Mouse (Mus musculus): Measurements from ENCODE around the gene Snai3. TPM values are rescaled to one million over a fixed set of nuclear protein-coding genes. Genes with fewer than 3 reads are reported as not detected.

The Snai3 gene
- polyA plus RNA-seq, 1 experiment from 2014 or later, result 2.3 TPM

GRCm38 (mm10) chr8:122437708-122438331 lies 22.7 kb downstream of the Snai3 start:
- no peaks in the 10 kb centered on the region; the same call in 1 of the 2 replicates for H3K9me3 ChIP-seq (replicated peaks)
- H3K36me3 ChIP-seq, result peaks cover 54% of the 10 kb centered on the region
- H3K27me3 ChIP-seq (replicated peaks), result no peaks in the 10 kb centered on the region
- H3K27ac ChIP-seq (ENCODE audit: poor library complexity, severe bottlenecking), result peak overlapping the region; percentile 56; the same call in 1 of the 2 replicates
- H3K9ac ChIP-seq, result 0 out of 2 replicates have a peak overlapping the region, but pooled peaks have one; percentile 30
- no peak for ATAC-seq (ENCODE audit: insufficient number of reproducible peaks, low FRiP score)
- WGBS, result 84% methylated on average over 13 of the region's 13 CpGs
- H3K4me3 ChIP-seq, result no peak overlapping the region
- H3K4me1 ChIP-seq (replicated peaks), result peaks cover 23% of the 10 kb centered on the region
- H3K4me2 ChIP-seq, result peak overlapping the region; percentile 29; the same call in 1 of the 2 replicates

DNA sequence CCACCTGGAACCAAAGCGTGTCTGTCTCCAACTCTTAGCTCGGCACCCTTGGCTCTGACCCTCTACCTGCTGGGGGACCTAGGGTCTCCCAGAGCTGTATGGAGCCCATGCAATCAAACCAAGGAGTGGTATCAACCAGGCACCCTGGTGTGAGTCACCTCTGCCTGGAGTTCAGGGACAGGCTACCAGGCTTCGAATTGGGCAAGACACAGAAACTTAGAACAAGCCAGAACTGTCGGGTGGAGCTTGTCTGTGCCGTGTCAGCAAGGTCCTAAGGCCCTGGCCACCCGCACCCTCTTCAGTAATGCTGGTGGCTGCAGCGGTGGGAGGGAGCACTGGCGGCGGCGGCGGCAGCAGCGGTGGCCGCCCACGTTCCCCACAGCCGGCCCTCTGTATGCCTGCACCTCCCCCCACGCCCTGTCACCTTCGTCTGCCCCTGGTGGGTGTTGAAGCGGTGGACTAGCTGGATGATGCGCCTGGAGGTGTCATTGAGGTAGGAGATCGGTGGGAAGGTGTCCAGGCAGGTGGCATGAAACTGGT lies 23.9 kb downstream of the Snai3 start:
- WGBS, result 76% methylated on average over 20 of the region's 20 CpGs
- Histone ChIP-seq H3K9me3 (replicated peaks) (no peaks in the 10 kb centered on the region; the same call in 1 of the 2 replicates), H3K4me2 (no peak overlapping the region), H3K27ac (ENCODE audit: poor library complexity, severe bottlenecking) (no peak overlapping the region), H3K9ac (no peak overlapping the region), H3K4me1 (replicated peaks) (peaks cover 26% of the 10 kb centered on the region), H3K27me3 (replicated peaks) (no peaks in the 10 kb centered on the region), H3K4me3 (no peak overlapping the region), H3K36me3 (peaks cover 54% of the 10 kb centered on the region)
- no peak for ATAC-seq (ENCODE audit: insufficient number of reproducible peaks, low FRiP score)

DNA sequence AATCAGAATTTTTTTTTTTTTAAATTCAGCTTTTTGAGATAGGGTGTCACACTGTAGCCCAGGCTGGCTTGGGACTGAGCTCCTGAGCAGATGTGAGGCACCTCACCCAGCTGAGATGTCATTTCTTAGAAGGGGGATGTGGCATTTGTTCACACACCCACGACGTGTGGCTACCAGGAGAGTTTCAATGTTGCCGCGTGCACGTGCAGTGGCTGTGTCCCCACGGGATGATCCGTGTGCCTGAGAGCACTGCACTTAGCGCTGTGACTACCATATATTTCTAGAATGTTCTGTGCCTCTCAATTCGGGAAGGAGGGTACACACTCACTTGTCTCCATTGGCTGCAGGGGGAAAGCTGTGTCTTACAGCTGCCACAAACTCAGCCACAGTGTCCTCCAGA lies 24.4 kb downstream of the Snai3 start:
- 90% methylated on average over 9 of the region's 9 CpGs for WGBS
- Histone ChIP-seq H3K4me2 (no peak overlapping the region), H3K27ac (ENCODE audit: poor library complexity, severe bottlenecking) (no peak overlapping the region), H3K4me1 (replicated peaks) (peaks cover 31% of the 10 kb centered on the region), H3K36me3 (peaks cover 54% of the 10 kb centered on the region), H3K9me3 (replicated peaks) (no peaks in the 10 kb centered on the region; the same call in 1 of the 2 replicates), H3K4me3 (no peak overlapping the region), H3K9ac (no peak overlapping the region), H3K27me3 (replicated peaks) (no peaks in the 10 kb centered on the region)
- no peak for ATAC-seq (ENCODE audit: insufficient number of reproducible peaks, low FRiP score)

DNA sequence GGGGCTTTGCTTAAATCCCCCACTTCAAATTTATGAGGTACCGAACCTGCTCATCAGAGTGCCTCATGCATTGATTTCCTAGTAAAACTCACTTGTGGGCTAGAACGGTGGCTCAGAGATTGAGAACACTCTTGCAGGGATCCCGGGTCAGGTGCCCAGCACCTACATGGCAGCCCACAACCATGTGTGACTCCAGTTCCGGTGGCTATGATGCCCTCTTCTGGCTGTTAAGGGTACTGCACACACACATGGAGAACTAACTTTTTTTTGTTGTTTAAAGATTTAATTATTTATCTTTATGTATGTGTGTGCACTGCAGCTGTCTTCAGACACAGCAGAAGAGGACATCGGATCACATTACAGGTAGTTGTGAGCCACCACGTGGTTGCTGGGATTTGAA lies 25.2 kb downstream of the Snai3 start:
- WGBS, result 84% methylated on average over 6 of the region's 6 CpGs
- H3K9ac ChIP-seq, result no peak overlapping the region
- no peak overlapping the region for H3K4me3 ChIP-seq
- no peak for ATAC-seq (ENCODE audit: insufficient number of reproducible peaks, low FRiP score)
- peaks cover 54% of the 10 kb centered on the region for H3K36me3 ChIP-seq
- H3K4me2 ChIP-seq, result no peak overlapping the region
- peaks cover 35% of the 10 kb centered on the region for H3K4me1 ChIP-seq (replicated peaks)
- no peaks in the 10 kb centered on the region for H3K27me3 ChIP-seq (replicated peaks)
- H3K9me3 ChIP-seq (replicated peaks), result no peaks in the 10 kb centered on the region; the same call in 1 of the 2 replicates
- H3K27ac ChIP-seq (ENCODE audit: poor library complexity, severe bottlenecking), result no peak overlapping the region

DNA sequence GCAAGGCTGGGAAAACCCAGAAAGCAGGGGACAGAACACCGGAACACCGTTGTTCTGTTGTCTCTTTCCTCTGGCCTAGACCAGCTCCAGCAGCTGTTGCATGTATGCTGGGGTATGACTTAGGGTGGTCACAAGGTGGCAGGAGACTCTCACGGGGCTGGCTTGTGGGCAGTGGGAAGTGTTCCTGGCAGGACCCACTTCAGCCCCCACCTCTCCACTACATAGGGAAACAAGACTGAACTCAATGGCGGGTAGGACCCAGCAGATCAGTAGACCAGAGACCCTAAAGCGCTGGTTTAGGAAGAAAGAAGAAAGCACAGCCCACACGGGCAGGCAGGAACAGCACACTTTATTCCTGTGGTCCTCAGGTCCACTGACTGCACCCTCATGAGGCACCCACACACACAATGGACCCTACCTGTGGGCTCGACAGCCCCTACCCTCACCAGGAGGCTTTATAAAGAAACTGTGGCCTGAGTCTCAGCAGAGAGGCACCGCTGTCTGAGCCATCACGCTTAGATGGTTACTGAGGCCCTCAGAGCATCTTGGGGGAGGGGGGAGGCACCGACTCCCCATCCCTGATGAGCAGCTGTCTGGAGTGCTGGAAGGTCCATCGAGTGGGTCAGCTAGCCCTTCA lies 27.1 kb downstream of the Snai3 start:
- peaks cover 33% of the 10 kb centered on the region for H3K4me1 ChIP-seq (replicated peaks)
- peaks cover 37% of the 10 kb centered on the region for H3K36me3 ChIP-seq
- ATAC-seq (ENCODE audit: insufficient number of reproducible peaks, low FRiP score), result peak; percentile 20
- H3K27me3 ChIP-seq (replicated peaks), result no peaks in the 10 kb centered on the region
- H3K27ac ChIP-seq (ENCODE audit: poor library complexity, severe bottlenecking), result peak overlapping the region; percentile 59; the same call in 1 of the 2 replicates
- H3K4me3 ChIP-seq, result no peak overlapping the region
- H3K4me2 ChIP-seq, result peak overlapping the region; percentile 91
- peak overlapping the region; percentile 84 for H3K9ac ChIP-seq
- no peaks in the 10 kb centered on the region; the same call in 1 of the 2 replicates for H3K9me3 ChIP-seq (replicated peaks)
- WGBS, result 64% methylated on average over 11 of the region's 11 CpGs

GRCm38 (mm10) chr8:122432443-122433268 lies 27.9 kb downstream of the Snai3 start, which contains the start of gene Cyba:
Gene Cyba (minus strand): TSS chr8:122432930.
- peak; percentile 84 for ATAC-seq (ENCODE audit: insufficient number of reproducible peaks, low FRiP score)
- Histone ChIP-seq H3K36me3 (peaks cover 35% of the 10 kb centered on the region), H3K27me3 (replicated peaks) (no peaks in the 10 kb centered on the region), H3K9me3 (replicated peaks) (no peaks in the 10 kb centered on the region; the same call in 1 of the 2 replicates), H3K4me1 (replicated peaks) (peaks cover 26% of the 10 kb centered on the region), H3K4me3 (peak within 1 kb of the TSS; percentile 63), H3K27ac (ENCODE audit: poor library complexity, severe bottlenecking) (peak within 1 kb of the TSS; percentile 59), H3K4me2 (peak within 1 kb of the TSS; percentile 91), H3K9ac (peak within 1 kb of the TSS; percentile 84)
- WGBS, result 4% methylated on average over 45 of the region's 45 CpGs

GRCm38 (mm10) chr8:122431694-122432442 lies 28.7 kb downstream of the Snai3 start:
- Histone ChIP-seq H3K27me3 (replicated peaks) (no peaks in the 10 kb centered on the region), H3K9ac (peak overlapping the region; percentile 84), H3K9me3 (replicated peaks) (no peaks in the 10 kb centered on the region; the same call in 1 of the 2 replicates), H3K27ac (ENCODE audit: poor library complexity, severe bottlenecking) (peak overlapping the region; percentile 59), H3K4me2 (peak overlapping the region; percentile 91), H3K36me3 (peaks cover 30% of the 10 kb centered on the region), H3K4me1 (replicated peaks) (peaks cover 24% of the 10 kb centered on the region), H3K4me3 (peak overlapping the region; percentile 63)
- ATAC-seq (ENCODE audit: insufficient number of reproducible peaks, low FRiP score), result 0 out of 2 replicates have a peak, but pooled peaks have one; percentile 9
- 26% methylated on average over 18 of the region's 18 CpGs for WGBS

DNA sequence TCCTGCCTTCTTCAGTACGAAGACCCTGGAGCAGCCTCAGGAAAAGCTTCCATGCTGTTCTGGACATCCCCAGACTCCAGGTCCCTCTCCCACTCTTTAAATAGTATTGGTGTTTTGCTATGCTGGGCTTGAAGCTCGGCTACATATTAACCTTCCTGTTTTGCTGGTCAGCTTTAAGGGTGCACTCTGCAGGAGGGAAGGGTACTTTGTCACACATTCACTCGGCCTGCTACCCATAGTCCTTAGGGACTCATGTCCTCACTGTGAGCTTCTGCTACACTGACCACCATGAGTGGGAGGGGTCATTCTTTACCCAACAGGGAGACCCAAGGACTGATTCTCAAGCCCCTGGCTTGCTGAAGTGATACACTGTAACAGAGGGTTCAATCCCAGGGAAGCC lies 29.9 kb downstream of the Snai3 start:
- Histone ChIP-seq H3K27me3 (replicated peaks) (no peaks in the 10 kb centered on the region), H3K4me1 (replicated peaks) (peaks cover 24% of the 10 kb centered on the region), H3K4me3 (no peak overlapping the region), H3K4me2 (no peak overlapping the region), H3K36me3 (peaks cover 30% of the 10 kb centered on the region), H3K27ac (ENCODE audit: poor library complexity, severe bottlenecking) (no peak overlapping the region), H3K9me3 (replicated peaks) (no peaks in the 10 kb centered on the region; the same call in 1 of the 2 replicates), H3K9ac (no peak overlapping the region)
- ATAC-seq (ENCODE audit: insufficient number of reproducible peaks, low FRiP score), result no peak
- 69% methylated on average over 3 of the region's 3 CpGs for WGBS

DNA sequence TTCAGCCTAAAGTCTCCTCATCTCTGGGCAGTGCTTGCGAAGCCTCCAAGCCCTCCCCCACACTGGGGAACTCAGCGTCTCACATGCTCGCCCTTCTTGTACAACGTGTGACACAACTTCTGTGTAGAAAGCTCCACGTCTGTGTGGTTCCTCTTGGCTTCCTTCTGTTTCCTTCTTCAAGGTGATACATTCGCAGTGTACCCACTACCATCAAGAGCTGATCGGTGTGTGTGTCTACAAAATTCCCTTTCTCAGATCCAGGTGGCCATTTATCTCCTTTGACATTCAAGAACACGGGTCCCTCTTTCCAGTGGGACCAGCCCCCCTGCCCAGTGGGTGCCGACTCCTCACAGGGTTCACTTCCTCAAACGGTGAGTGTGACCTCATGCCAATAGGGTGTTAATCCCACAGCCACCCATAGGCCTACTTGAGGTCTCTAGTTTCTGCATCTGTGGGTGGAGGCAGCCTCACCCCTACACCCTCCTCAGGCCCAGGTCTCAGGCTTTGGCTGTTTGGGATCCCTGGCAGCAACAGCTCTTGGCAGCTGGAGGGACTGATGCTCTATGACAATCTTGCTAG lies 30.4 kb downstream of the Snai3 start:
- 75% methylated on average over 10 of the region's 10 CpGs for WGBS

DNA sequence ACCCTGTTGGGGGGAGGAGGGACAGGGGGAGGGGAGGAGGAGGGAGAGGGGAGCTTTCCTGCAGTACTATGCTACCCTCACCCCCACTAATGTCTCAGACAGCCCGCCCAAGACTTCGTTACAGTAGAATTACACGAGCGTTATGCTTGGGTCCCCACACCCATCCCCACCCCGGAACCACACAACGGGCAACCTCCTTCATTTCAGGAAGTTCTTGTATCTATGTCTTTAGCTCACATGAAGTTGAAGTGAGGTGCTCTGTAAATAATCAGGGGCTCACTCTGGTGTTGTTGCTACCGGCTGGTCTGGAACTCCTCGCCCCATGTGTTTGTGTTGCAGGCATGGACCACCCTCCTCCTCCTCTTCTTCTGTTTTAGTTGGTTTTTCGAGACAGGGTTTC lies 32.4 kb downstream of the Snai3 start:
- H3K27ac ChIP-seq (ENCODE audit: poor library complexity, severe bottlenecking), result no peak overlapping the region
- H3K9ac ChIP-seq, result no peak overlapping the region
- no peak overlapping the region for H3K4me2 ChIP-seq
- H3K4me3 ChIP-seq, result no peak overlapping the region
- WGBS, result 85% methylated on average over 9 of the region's 9 CpGs
- ATAC-seq (ENCODE audit: insufficient number of reproducible peaks, low FRiP score), result no peak
- H3K36me3 ChIP-seq, result peaks cover 23% of the 10 kb centered on the region
- no peaks in the 10 kb centered on the region for H3K27me3 ChIP-seq (replicated peaks)
- H3K4me1 ChIP-seq (replicated peaks), result peaks cover 34% of the 10 kb centered on the region
- H3K9me3 ChIP-seq (replicated peaks), result no peaks in the 10 kb centered on the region

More for the DNA sequence above, 30.4 kb downstream of the Snai3 start:
- H3K4me3 ChIP-seq, result no peak overlapping the region
- H3K36me3 ChIP-seq, result peaks cover 29% of the 10 kb centered on the region
- no peak overlapping the region for H3K9ac ChIP-seq
- no peaks in the 10 kb centered on the region for H3K27me3 ChIP-seq (replicated peaks)
- no peak overlapping the region for H3K4me2 ChIP-seq
- H3K27ac ChIP-seq (ENCODE audit: poor library complexity, severe bottlenecking), result no peak overlapping the region
- peaks cover 24% of the 10 kb centered on the region for H3K4me1 ChIP-seq (replicated peaks)
- ATAC-seq (ENCODE audit: insufficient number of reproducible peaks, low FRiP score), result no peak
- no peaks in the 10 kb centered on the region for H3K9me3 ChIP-seq (replicated peaks)

All from heart, embryonic 12.5 days (tissue).